Mouse (Mus musculus) granulocyte monocyte progenitor cell, adult 5-6 weeks (primary cell): ENCODE data around the gene Tmem108. TPM values are rescaled to one million over a fixed set of nuclear protein-coding genes. Genes with fewer than 3 reads are reported as not detected.

ENCODE experiments used
- ATAC-seq: replicated peaks from 2 replicates; pipeline ENCODE4 v1.8.0; 2016; ENCODE audit warnings: mild to moderate bottlenecking, moderate TSS enrichment, inconsistent platforms; ENCODE audit not compliant: poor library complexity, severe bottlenecking
- total RNA-seq, 2 experiments: library from RNA; stranded (forward) in 1 of 2; stranded (reverse) in 1 of 2; fragments of 200-712, 200-1000 nt in 1 of 2; fragments of >200 nt in 1 of 2; fragmentation: Nextera tagmentation in 1 of 2; gene quantifications; 2 replicates each; pipeline ENCODE4 v1.2.3; 2014 to 2017

Gene Tmem108
- total RNA-seq (2014; fragmentation: Nextera tagmentation) (0.58 and 0.77 TPM in 2 replicates), total RNA-seq (2017) (0.13 and 0.15 TPM in 2 replicates)

GRCm38 (mm10) chr9:103761647-103762084 lies at the start of gene Tmem108:
Tmem108 (minus strand) TSS chr9:103761837.
- peak; percentile 71 for ATAC-seq

- ATAC-seq: no peak
These were observed 27.4 kb upstream of the Tmem108 start for GRCm38 (mm10) chr9:103789029-103789428.

- ATAC-seq: no peak
These were observed 22.5 kb upstream of the Tmem108 start for GRCm38 (mm10) chr9:103784156-103784555.

- ATAC-seq: no peak
These were observed 21.6 kb upstream of the Tmem108 start for GRCm38 (mm10) chr9:103783276-103783675.

- no peak for ATAC-seq
These were observed 20.7 kb upstream of the Tmem108 start for GRCm38 (mm10) chr9:103782306-103782705.

- ATAC-seq: no peak
These were observed 19.8 kb upstream of the Tmem108 start for GRCm38 (mm10) chr9:103781407-103781806.

GRCm38 (mm10) chr9:103780598-103780997 lies 19.0 kb upstream of the Tmem108 start:
- ATAC-seq: no peak

GRCm38 (mm10) chr9:103778185-103778584 lies 16.5 kb upstream of the Tmem108 start:
- ATAC-seq: no peak

GRCm38 (mm10) chr9:103761151-103761571 lies 476 bp downstream of the Tmem108 start:
- peak; percentile 21; the same call in 1 of the 2 replicates for ATAC-seq

- no peak for ATAC-seq
These were observed 1.3 kb downstream of the Tmem108 start for GRCm38 (mm10) chr9:103760356-103760755.

GRCm38 (mm10) chr9:103759829-103760228 lies 1.8 kb downstream of the Tmem108 start:
- ATAC-seq: no peak

GRCm38 (mm10) chr9:103758930-103759695 lies 2.5 kb downstream of the Tmem108 start:
- peak; percentile 77 for ATAC-seq

GRCm38 (mm10) chr9:103758246-103758645 lies 3.4 kb downstream of the Tmem108 start:
- ATAC-seq: no peak

- ATAC-seq: no peak
These were observed 9.0 kb downstream of the Tmem108 start for GRCm38 (mm10) chr9:103752618-103753017.

- ATAC-seq: no peak
These were observed 10.1 kb downstream of the Tmem108 start for GRCm38 (mm10) chr9:103751568-103751967.

- peak; percentile 43 for ATAC-seq
These were observed 11.1 kb downstream of the Tmem108 start for GRCm38 (mm10) chr9:103750491-103750890.

- no peak for ATAC-seq
These were observed 15.0 kb downstream of the Tmem108 start for GRCm38 (mm10) chr9:103746598-103746997.

GRCm38 (mm10) chr9:103740145-103740544 lies 21.5 kb downstream of the Tmem108 start:
- peak; percentile 96 for ATAC-seq

GRCm38 (mm10) chr9:103739062-103739461 lies 22.6 kb downstream of the Tmem108 start:
- ATAC-seq: no peak

- ATAC-seq: no peak
These were observed 31.9 kb downstream of the Tmem108 start for GRCm38 (mm10) chr9:103729716-103730115.

GRCm38 (mm10) chr9:103726751-103727462 lies 34.7 kb downstream of the Tmem108 start:
- ATAC-seq: no peak
